Comparison of ENCODE assay signal across 29 mouse cellular contexts in the genomic region with DNA sequence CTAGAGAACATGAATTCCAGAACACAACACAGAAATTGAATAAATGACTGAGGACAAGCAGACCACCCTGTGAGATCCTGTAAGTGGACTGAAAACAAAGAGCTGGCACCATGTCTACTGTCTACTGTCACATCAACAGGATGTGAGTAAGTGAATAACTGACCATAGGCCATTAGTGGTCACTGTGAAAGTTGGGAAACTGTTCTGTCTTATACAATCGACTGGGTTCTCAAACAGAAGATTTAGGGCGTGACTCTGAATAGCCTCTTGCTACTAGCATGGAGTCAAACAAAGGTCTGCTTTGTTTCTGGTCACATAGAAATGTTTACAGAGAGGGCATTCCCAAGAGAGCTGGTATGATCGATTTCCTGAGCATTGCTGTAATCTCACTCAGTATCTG.
DNase-seq lines count a peak whose midpoint lies in the region; ATAC-seq and TF ChIP-seq lines count a peak whose summit lies in the region.
"Had no signal": no experiment of that assay in that cellular context is flagged by ENCODE, and none has a peak within 500 bp of the region (broad histone marks: within the 10 kb centered on the region; RNA-seq: fewer than 3 reads in every experiment).

No protein-coding gene starts in this region.

- no peaks in the 10 kb centered on the region for H3K36me3 ChIP-seq in lung, embryonic 14.5 days (ENCODE audit: insufficient read depth)
- H3K36me3 ChIP-seq: forebrain, embryonic 12.5 days; heart, embryonic 15.5 days; kidney, embryonic 15.5 days; limb, embryonic 13.5 days; neural tube, embryonic 15.5 days; stomach, embryonic 15.5 days had no signal

- TF ChIP-seq POLR2A in lung, adult 2 months (IDR thresholded peaks at IDR 0.05; ENCODE audit: borderline replicate concordance, extremely low read depth, low read depth, low read length), result no peak

- H3K4me3 ChIP-seq in lung, embryonic 14.5 days (ENCODE audit: low read depth, low read length), result no peak overlapping the region
- H3K4me3 ChIP-seq in lung, adult 2 months (replicated peaks; ENCODE audit: extremely low read depth, low read depth, low read length), result no peak overlapping the region
- H3K4me3 ChIP-seq: erythroblast, embryonic 14.5 days; forebrain, embryonic 12.5 days; heart, embryonic 15.5 days; kidney, embryonic 15.5 days; layer of hippocampus, adult 2 months; left cerebral cortex, adult 2 months; limb, embryonic 13.5 days; neural tube, embryonic 15.5 days; stomach, embryonic 15.5 days had no signal

- WGBS in lung, embryonic 14.5 days, result 51% methylated on average over 3 of the region's 3 CpGs
- 41% methylated on average over 3 of the region's 3 CpGs for WGBS in lung, adult 2 months

- intact Hi-C loops in heart, postnatal 25 days (cut with DNase I), result no loop called here

- ATAC-seq in lung, embryonic 14.5 days (ENCODE audit: insufficient read depth), result no peak
- ATAC-seq: forebrain, postnatal 0 days had no signal

- no peak overlapping the region for H3K9ac ChIP-seq in lung, embryonic 14.5 days
- H3K9ac ChIP-seq: forebrain, embryonic 12.5 days; forebrain, postnatal 0 days; heart, embryonic 15.5 days; hindbrain, embryonic 14.5 days; kidney, embryonic 15.5 days; limb, embryonic 13.5 days; neural tube, embryonic 15.5 days; stomach, embryonic 15.5 days had no signal

- DNase-seq in heart, adult 11 months, result peak; percentile 88
- no peak for DNase-seq in heart, postnatal 25 days (ENCODE audit: low spot score)
- DNase-seq in lung, embryonic 14.5 days, result peak; percentile 3
- no peak for DNase-seq in lung, adult 2 months
- peak; percentile 51 for DNase-seq in fibroblast of lung, adult 2 months (ENCODE audit: low read depth)
- no peak for DNase-seq in cerebellum, adult 8-10 months
- no peak for DNase-seq in c-Kit-positive CD71-positive TER-119-positive erythroid progenitor cells, embryonic 14.5 days (ENCODE audit: low spot score)
- DNase-seq: adrenal gland, postnatal 25 days; cerebellum, adult 18-20 months; cerebellum, postnatal 14 days; forebrain, postnatal 0 days; kidney, adult 18-20 months; kidney, postnatal 36 days; midbrain, embryonic 14.5 days; retina, postnatal 1 day; right cerebral cortex, postnatal 14 days; thymus, postnatal 14 days had no signal

- no peak overlapping the region for H3K27ac ChIP-seq in lung, embryonic 14.5 days (ENCODE audit: low read depth)
- H3K27ac ChIP-seq: forebrain, embryonic 12.5 days; heart, embryonic 15.5 days; hindbrain, embryonic 14.5 days; kidney, embryonic 15.5 days; layer of hippocampus, adult 2 months; left cerebral cortex, adult 2 months; limb, embryonic 13.5 days; macrophage; neural tube, embryonic 15.5 days; stomach, embryonic 15.5 days had no signal

- no peaks in the 10 kb centered on the region for H3K9me3 ChIP-seq in lung, embryonic 14.5 days (ENCODE audit: low read depth, low read length)
- H3K9me3 ChIP-seq: forebrain, embryonic 12.5 days; heart, embryonic 15.5 days; kidney, embryonic 15.5 days; limb, embryonic 13.5 days; neural tube, embryonic 15.5 days; stomach, embryonic 15.5 days had no signal

- H3K4me2 ChIP-seq in lung, embryonic 14.5 days, result no peak overlapping the region
- H3K4me2 ChIP-seq: forebrain, embryonic 12.5 days; heart, embryonic 15.5 days; hindbrain, embryonic 14.5 days; kidney, embryonic 15.5 days; limb, embryonic 13.5 days; liver, embryonic 11.5 days; neural tube, embryonic 15.5 days; stomach, embryonic 15.5 days had no signal

- no peaks in the 10 kb centered on the region for H3K27me3 ChIP-seq in lung, embryonic 14.5 days (ENCODE audit: insufficient read depth, low read length)
- H3K27me3 ChIP-seq: forebrain, embryonic 12.5 days; heart, embryonic 15.5 days; kidney, embryonic 15.5 days; limb, embryonic 13.5 days; neural tube, embryonic 15.5 days; stomach, embryonic 15.5 days had no signal

- no peaks in the 10 kb centered on the region for H3K4me1 ChIP-seq in lung, embryonic 14.5 days (ENCODE audit: insufficient read depth)
- no peaks in the 10 kb centered on the region for H3K4me1 ChIP-seq in lung, adult 2 months (ENCODE audit: control insufficient read depth, insufficient read depth, low read length)
- H3K4me1 ChIP-seq: forebrain, embryonic 12.5 days; heart, embryonic 15.5 days; kidney, embryonic 15.5 days; limb, embryonic 13.5 days; stomach, embryonic 15.5 days had no signal

- TF ChIP-seq CTCF in lung, embryonic 14.5 days (IDR thresholded peaks at IDR 0.05; ENCODE audit: low read depth), result no peak
- TF ChIP-seq CTCF in lung, adult 2 months (IDR thresholded peaks at IDR 0.05; ENCODE audit: insufficient read depth, low read length), result no peak

Comparison
In these comparisons a context has a peak if more than half of its experiments do, and no peak if none do; other contexts are left out.
1. DNase-seq: peak in heart, adult 11 months (single experiment), lung, embryonic 14.5 days (single experiment) and fibroblast of lung, adult 2 months (single experiment); none in heart, postnatal 25 days (single experiment), lung, adult 2 months (single experiment), cerebellum, adult 8-10 months (single experiment) and c-Kit-positive CD71-positive TER-119-positive erythroid progenitor cells, embryonic 14.5 days (single experiment).